Mouse (Mus musculus) splenic B cell, adult 2 months (primary cell): ENCODE measurements around the gene A530032D15Rik.
"Not testable (repeated sequence)": the region's sequence is repeated elsewhere in the genome, so short reads cannot be mapped to it uniquely, and the experiment has no call there.

Experiments used
- DNase-seq: peaks from one replicate; pipeline ENCODE4 v3.0.0-alpha.2; 2011; ENCODE audit warnings: low read depth, low spot score
- H3K27me3 ChIP-seq: 2 replicates; pipeline ENCODE4 v1.6.1; 2012; ENCODE audit warnings: mild to moderate bottlenecking, low read length, moderate library complexity, mixed read lengths; ENCODE audit not compliant: control insufficient read depth, poor library complexity, insufficient read depth, severe bottlenecking
- H3K36me3 ChIP-seq: 2 replicates; pipeline ENCODE4 v1.6.1; 2012; ENCODE audit warnings: mild to moderate bottlenecking, low read length, moderate library complexity, mixed read lengths; ENCODE audit not compliant: control insufficient read depth, poor library complexity, insufficient read depth, severe bottlenecking

Gene A530032D15Rik

DNA sequence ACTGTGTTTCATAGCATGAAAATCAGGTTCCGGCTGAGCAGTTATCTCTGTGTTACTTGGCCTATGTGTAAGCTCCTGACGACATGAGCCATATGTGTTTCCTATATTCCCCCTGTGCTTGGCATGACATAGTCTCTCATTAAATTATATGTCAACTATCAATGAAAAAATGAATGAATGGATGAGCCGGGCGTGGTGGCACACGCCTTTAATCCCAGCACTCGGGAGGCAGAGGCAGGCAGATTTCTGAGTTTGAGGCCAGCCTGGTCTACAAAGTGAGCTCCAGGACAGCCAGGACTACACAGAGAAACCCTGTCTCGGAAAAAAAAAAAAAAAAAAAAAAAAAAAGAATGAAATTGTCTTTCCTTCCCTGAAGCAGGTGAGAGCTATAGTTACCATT lies 10.6 kb downstream of the A530032D15Rik start:
- not testable (repeated sequence) for DNase-seq, H3K36me3 ChIP-seq, H3K27me3 ChIP-seq

- H3K36me3 ChIP-seq, H3K27me3 ChIP-seq: not testable (repeated sequence)
- peak; percentile 52 for DNase-seq
Measured at GRCm38 (mm10) chr1:85093011-85093572, 16.6 kb downstream of the A530032D15Rik start.

GRCm38 (mm10) chr1:85092169-85092568 lies 17.5 kb downstream of the A530032D15Rik start:
- H3K27me3 ChIP-seq, DNase-seq, H3K36me3 ChIP-seq: not testable (repeated sequence)

GRCm38 (mm10) chr1:85086211-85086610 lies 23.4 kb downstream of the A530032D15Rik start:
- DNase-seq, H3K36me3 ChIP-seq, H3K27me3 ChIP-seq: not testable (repeated sequence)

DNA sequence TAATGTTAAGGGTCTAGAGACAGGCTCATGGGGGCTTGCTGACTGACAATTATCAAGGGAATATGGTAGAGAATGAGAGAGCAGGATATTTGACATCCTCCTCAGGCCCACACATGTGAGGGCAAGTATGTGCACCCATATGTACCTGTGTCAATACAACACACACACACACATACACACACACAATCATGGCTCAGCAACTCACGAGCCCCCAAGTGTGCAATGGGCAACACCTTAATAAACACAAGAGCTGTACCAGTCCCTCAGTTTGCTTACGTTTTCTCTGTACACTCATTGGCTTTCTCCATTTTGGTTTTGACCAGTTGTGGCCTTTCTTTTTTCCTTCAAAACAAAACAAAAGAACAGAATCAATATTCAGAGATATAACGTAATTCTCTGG lies 24.9 kb downstream of the A530032D15Rik start:
- DNase-seq, H3K36me3 ChIP-seq, H3K27me3 ChIP-seq: not testable (repeated sequence)

- not testable (repeated sequence) for H3K27me3 ChIP-seq, DNase-seq, H3K36me3 ChIP-seq
Measured at GRCm38 (mm10) chr1:85073099-85073498, 36.6 kb downstream of the A530032D15Rik start.

DNA sequence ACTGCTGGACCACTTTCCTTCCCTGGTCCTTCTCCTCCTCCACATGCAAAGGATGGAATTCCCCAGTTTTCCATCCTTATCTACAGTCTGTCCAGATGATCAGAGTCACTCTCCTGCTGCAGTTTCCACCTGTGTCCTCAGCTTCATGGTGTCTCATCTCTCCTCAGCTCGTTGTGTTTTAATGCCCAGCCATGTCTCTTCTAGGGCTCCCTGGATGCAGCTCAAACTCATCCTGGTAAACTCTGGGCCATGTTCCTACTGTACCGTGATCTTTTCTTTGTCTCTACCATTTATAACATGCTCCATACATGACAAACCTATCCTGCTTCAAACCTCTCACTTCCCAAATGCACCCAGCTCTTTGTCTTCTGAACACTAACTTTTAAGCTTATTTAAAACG lies 38.0 kb downstream of the A530032D15Rik start:
- H3K27me3 ChIP-seq, H3K36me3 ChIP-seq, DNase-seq: not testable (repeated sequence)

- H3K36me3 ChIP-seq, H3K27me3 ChIP-seq, DNase-seq: not testable (repeated sequence)
Measured at GRCm38 (mm10) chr1:85035801-85036200, 73.9 kb downstream of the A530032D15Rik start.

GRCm38 (mm10) chr1:85034394-85034793 lies 75.3 kb downstream of the A530032D15Rik start:
- not testable (repeated sequence) for H3K36me3 ChIP-seq, H3K27me3 ChIP-seq

GRCm38 (mm10) chr1:85033616-85034015 lies 76.0 kb downstream of the A530032D15Rik start:
- not testable (repeated sequence) for H3K27me3 ChIP-seq, H3K36me3 ChIP-seq
- peak; percentile 4 for DNase-seq

More at GRCm38 (mm10) chr1:85034394-85034793, 75.3 kb downstream of the A530032D15Rik start:
- peak; percentile 0 for DNase-seq
